Mouse (Mus musculus): Measurements from ENCODE around the gene Tmem33. TPM values are rescaled to one million over a fixed set of nuclear protein-coding genes. Genes with fewer than 3 reads are reported as not detected.

Gene Tmem33
- polyA plus RNA-seq, 1 experiment from 2014 or later = 117 TPM

GRCm38 (mm10) chr5:67321656-67322268 lies 61.4 kb downstream of the Tmem33 start:
- Histone ChIP-seq H3K27ac (ENCODE audit: low read depth, low read length) (no peak overlapping the region), H3K4me3 (ENCODE audit: low read depth, low read length) (no peak overlapping the region), H3K9ac (ENCODE audit: low read length) (no peak overlapping the region), H3K27me3 (ENCODE audit: control insufficient read depth, insufficient read depth, low read length) (no peaks in the 10 kb centered on the region), H3K36me3 (ENCODE audit: control insufficient read depth, insufficient read depth, low read length) (peaks cover 7% of the 10 kb centered on the region; the same call in 1 of the 2 replicates), H3K4me2 (ENCODE audit: low read depth, low read length, severe bottlenecking) (no peak overlapping the region), H3K9me3 (ENCODE audit: control insufficient read depth, low read length) (no peaks in the 10 kb centered on the region), H3K4me1 (replicated peaks; ENCODE audit: control insufficient read depth, insufficient read depth, low read length) (no peaks in the 10 kb centered on the region)
- DNase-seq (ENCODE audit: low spot score) = no peak
- 94% methylated on average over 17 of the region's 17 CpGs for WGBS
- ATAC-seq (replicated peaks; ENCODE audit: low FRiP score) = no peak

GRCm38 (mm10) chr5:67324032-67324431 lies 63.7 kb downstream of the Tmem33 start:
- Histone ChIP-seq H3K4me2 (ENCODE audit: low read depth, low read length, severe bottlenecking) (no peak overlapping the region), H3K4me1 (replicated peaks; ENCODE audit: control insufficient read depth, insufficient read depth, low read length) (no peaks in the 10 kb centered on the region), H3K36me3 (ENCODE audit: control insufficient read depth, insufficient read depth, low read length) (no peaks in the 10 kb centered on the region), H3K4me3 (ENCODE audit: low read depth, low read length) (no peak overlapping the region), H3K27me3 (ENCODE audit: control insufficient read depth, insufficient read depth, low read length) (no peaks in the 10 kb centered on the region), H3K27ac (ENCODE audit: low read depth, low read length) (no peak overlapping the region), H3K9me3 (ENCODE audit: control insufficient read depth, low read length) (no peaks in the 10 kb centered on the region), H3K9ac (ENCODE audit: low read length) (no peak overlapping the region)
- no peak for DNase-seq (ENCODE audit: low spot score)
- no peak for ATAC-seq (replicated peaks; ENCODE audit: low FRiP score)
- 68% methylated on average over 1 of the region's 1 CpGs for WGBS

- WGBS = 88% methylated on average over 6 of the region's 6 CpGs
- Histone ChIP-seq H3K9me3 (ENCODE audit: control insufficient read depth, low read length) (no peaks in the 10 kb centered on the region), H3K4me2 (ENCODE audit: low read depth, low read length, severe bottlenecking) (no peak overlapping the region), H3K36me3 (ENCODE audit: control insufficient read depth, insufficient read depth, low read length) (peaks cover 6% of the 10 kb centered on the region; the same call in 1 of the 2 replicates), H3K27me3 (ENCODE audit: control insufficient read depth, insufficient read depth, low read length) (no peaks in the 10 kb centered on the region), H3K9ac (ENCODE audit: low read length) (no peak overlapping the region), H3K4me3 (ENCODE audit: low read depth, low read length) (no peak overlapping the region), H3K27ac (ENCODE audit: low read depth, low read length) (no peak overlapping the region), H3K4me1 (replicated peaks; ENCODE audit: control insufficient read depth, insufficient read depth, low read length) (no peaks in the 10 kb centered on the region)
- ATAC-seq (replicated peaks; ENCODE audit: low FRiP score) (no peak), DNase-seq (ENCODE audit: low spot score) (no peak)
Measured at GRCm38 (mm10) chr5:67340811-67341210, 80.4 kb downstream of the Tmem33 start.

Other genes starting within 250 kb of the Tmem33 start
- 0.08 TPM in 1 of 2 replicates, not detected in the other for gene Phox2b, start 161.3 kb upstream of the Tmem33 start, polyA plus RNA-seq (2014; fragmentation: Nextera tagmentation; extraction: Ambion mirVana)
- 126 and 131 TPM in 2 replicates for gene Slc30a9, start 46.4 kb downstream of the Tmem33 start, polyA plus RNA-seq (2014; fragmentation: Nextera tagmentation; extraction: Ambion mirVana)
- 10.7 and 11.6 TPM in 2 replicates for gene Bend4, start 167.7 kb downstream of the Tmem33 start, polyA plus RNA-seq (2014; fragmentation: Nextera tagmentation; extraction: Ambion mirVana)

Measured in forebrain, embryonic 11.5 days (tissue).